Mouse (Mus musculus) cerebellum, adult 2 months (tissue): ENCODE data around the gene Gm28870. TPM values are rescaled to one million over a fixed set of nuclear protein-coding genes. Genes with fewer than 3 reads are reported as not detected.
"Not testable (repeated sequence)": the region's sequence is repeated elsewhere in the genome, so short reads cannot be mapped to it uniquely, and the experiment has no call there.

Source experiments
- DNase-seq, 2 experiments: peaks; one replicate each; pipeline ENCODE4 v3.0.0; 2021
- H3K27ac ChIP-seq: fragments of 200-500 bp; 2 replicates; pipeline ENCODE4 v1.5.1; 2012; ENCODE audit warnings: low read length, control low read depth, inconsistent platforms; ENCODE audit not compliant: insufficient read depth
- H3K27me3 ChIP-seq: fragments of 200-500 bp; 2 replicates; pipeline ENCODE4 v1.6.1; 2012; ENCODE audit warnings: inconsistent platforms, mild to moderate bottlenecking, low read length, moderate library complexity; ENCODE audit not compliant: control insufficient read depth, insufficient read depth
- H3K4me1 ChIP-seq: fragments of 200-500 bp; 2 replicates; pipeline ENCODE4 v1.6.1; 2011; ENCODE audit warnings: low read length; ENCODE audit not compliant: control insufficient read depth, insufficient read depth
- H3K4me3 ChIP-seq: fragments of 200-500 bp; replicated peaks from 2 replicates; pipeline ENCODE3; 2011; ENCODE audit warnings: mild to moderate bottlenecking, low read depth, low read length, control low read depth; ENCODE audit not compliant: insufficient read depth
- WGBS: fragments of 180-500 bp; shearing (Covaris S2); methylation state at CpG from one replicate; pipeline ENCODE4 v1.1.7; 2018; 5-methylcytosine and 5-hydroxymethylcytosine counted together
- polyA plus RNA-seq: library from polyadenylated mRNA; depleted of rRNA; stranded (reverse); fragments of >200 nt; gene quantifications from 2 replicates; pipeline ENCODE4 v1.2.3, GENCODE M21; 2012; rRNA removed

Gene Gm28870
- polyA plus RNA-seq = not detected in 2 replicates

DNA sequence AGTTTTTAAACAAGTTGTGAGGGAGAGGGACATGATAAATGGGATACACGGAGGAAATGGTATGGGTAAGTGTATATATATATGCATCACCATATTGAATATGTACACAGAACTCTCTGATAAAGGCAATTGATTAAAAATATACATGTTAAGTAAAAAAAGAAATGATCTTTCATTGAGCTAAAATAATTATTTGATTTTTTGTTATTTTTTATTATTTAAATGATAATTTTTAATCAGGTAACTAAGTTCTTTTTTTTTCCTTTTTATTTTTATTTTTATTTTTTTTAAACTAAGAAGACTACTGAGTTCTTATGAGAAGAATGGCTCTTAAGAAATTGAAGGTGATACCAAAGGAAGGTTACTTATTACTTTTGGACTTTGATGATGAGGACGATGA, at the start of gene Gm28870:
TSS of gene Gm28870 (plus strand) at position 301 of the 400 bp plus-strand sequence.
- not testable (repeated sequence) for H3K4me3 ChIP-seq, DNase-seq, H3K27ac ChIP-seq, H3K27me3 ChIP-seq, H3K4me1 ChIP-seq
- no CpG with 5 or more reads among the region's 2 CpGs for WGBS
